Mouse (Mus musculus): ENCODE results near the gene Il12rb1.
A peak's percentile ranks its signal among the peaks of the same experiment; 100 is the strongest.

Il12rb1 gene

GRCm38 (mm10) chr8:70787941-70788667, 20.1 kb upstream of the Il12rb1 start:
- TF ChIP-seq GATA4 (IDR thresholded peaks at IDR 0.05; ENCODE audit: insufficient replicate concordance, low read length) = no peak

- TF ChIP-seq GATA4 (IDR thresholded peaks at IDR 0.05; ENCODE audit: insufficient replicate concordance, low read length) = peak; percentile 66; the same call in 1 of the 2 replicates
Measured at GRCm38 (mm10) chr8:70789046-70789445, 19.2 kb upstream of the Il12rb1 start.

- no peak for TF ChIP-seq GATA4 (IDR thresholded peaks at IDR 0.05; ENCODE audit: insufficient replicate concordance, low read length)
Measured at GRCm38 (mm10) chr8:70790846-70791245, 17.4 kb upstream of the Il12rb1 start.

GRCm38 (mm10) chr8:70791294-70791701, 17.0 kb upstream of the Il12rb1 start:
- TF ChIP-seq GATA4 (IDR thresholded peaks at IDR 0.05; ENCODE audit: insufficient replicate concordance, low read length) = no peak

GRCm38 (mm10) chr8:70791975-70792691, 16.1 kb upstream of the Il12rb1 start:
- no peak for TF ChIP-seq GATA4 (IDR thresholded peaks at IDR 0.05; ENCODE audit: insufficient replicate concordance, low read length)

- no peak for TF ChIP-seq GATA4 (IDR thresholded peaks at IDR 0.05; ENCODE audit: insufficient replicate concordance, low read length)
Measured at GRCm38 (mm10) chr8:70792700-70793099, 15.5 kb upstream of the Il12rb1 start.

GRCm38 (mm10) chr8:70794215-70794614, 14.0 kb upstream of the Il12rb1 start:
- TF ChIP-seq GATA4 (IDR thresholded peaks at IDR 0.05; ENCODE audit: insufficient replicate concordance, low read length) = no peak

- no peak for TF ChIP-seq GATA4 (IDR thresholded peaks at IDR 0.05; ENCODE audit: insufficient replicate concordance, low read length)
Measured at GRCm38 (mm10) chr8:70795370-70795769, 12.9 kb upstream of the Il12rb1 start.

- no peak for TF ChIP-seq GATA4 (IDR thresholded peaks at IDR 0.05; ENCODE audit: insufficient replicate concordance, low read length)
Measured at GRCm38 (mm10) chr8:70796403-70797080, 11.7 kb upstream of the Il12rb1 start.

GRCm38 (mm10) chr8:70797081-70798070, 10.9 kb upstream of the Il12rb1 start:
- TF ChIP-seq GATA4 (IDR thresholded peaks at IDR 0.05; ENCODE audit: insufficient replicate concordance, low read length) = no peak

- peak; percentile 15; the same call in 1 of the 2 replicates for TF ChIP-seq GATA4 (IDR thresholded peaks at IDR 0.05; ENCODE audit: insufficient replicate concordance, low read length)
Measured at GRCm38 (mm10) chr8:70798281-70798680, 10.0 kb upstream of the Il12rb1 start.

GRCm38 (mm10) chr8:70800648-70801047, 7.6 kb upstream of the Il12rb1 start:
- TF ChIP-seq GATA4 (IDR thresholded peaks at IDR 0.05; ENCODE audit: insufficient replicate concordance, low read length) = no peak

- no peak for TF ChIP-seq GATA4 (IDR thresholded peaks at IDR 0.05; ENCODE audit: insufficient replicate concordance, low read length)
Measured at GRCm38 (mm10) chr8:70801156-70801555, 7.1 kb upstream of the Il12rb1 start.

- no peak for TF ChIP-seq GATA4 (IDR thresholded peaks at IDR 0.05; ENCODE audit: insufficient replicate concordance, low read length)
Measured at GRCm38 (mm10) chr8:70801830-70802229, 6.4 kb upstream of the Il12rb1 start.

Measured in liver, adult (tissue).